Comparison of ENCODE assay signal across 22 mouse cellular contexts in genomic region chr2:51600202-51600487, GRCm38 (mm10). TPM values are rescaled to one million over a fixed set of nuclear protein-coding genes. Genes with fewer than 3 reads are reported as not detected.
A peak's percentile ranks its signal among the peaks of the same experiment; 100 is the strongest.
DNase-seq lines count a peak whose midpoint lies in the region; ATAC-seq lines count a peak whose summit lies in the region.
"Had no signal": no experiment of that assay in that cellular context is flagged by ENCODE, and none has a peak within 500 bp of the region (broad histone marks: within the 10 kb centered on the region; RNA-seq: fewer than 3 reads in every experiment).

No protein-coding gene starts in this region.

- no peak overlapping the region for H3K9ac ChIP-seq in embryonic facial prominence, embryonic 12.5 days
- no peak overlapping the region for H3K9ac ChIP-seq in neural tube, embryonic 11.5 days (ENCODE audit: low read length)
- H3K9ac ChIP-seq in midbrain, embryonic 12.5 days (replicated peaks) = 0 out of 2 replicates have a peak overlapping the region, but pooled peaks have one; percentile 11
- 0 out of 2 replicates have a peak overlapping the region, but pooled peaks have one; percentile 43 for H3K9ac ChIP-seq in neural tube, embryonic 15.5 days (replicated peaks)
- H3K9ac ChIP-seq: liver, postnatal 0 days had no signal

- intact Hi-C loops in gastrocnemius, postnatal 36 days (cut with DNase I) = no loop called here

- 0 out of 2 replicates have a peak overlapping the region, but pooled peaks have one; percentile 41 for H3K27ac ChIP-seq in embryonic facial prominence, embryonic 12.5 days
- no peak overlapping the region for H3K27ac ChIP-seq in embryonic facial prominence, embryonic 10.5 days (replicated peaks)
- peak overlapping the region; percentile 23; the same call in 1 of the 2 replicates for H3K27ac ChIP-seq in neural tube, embryonic 11.5 days (ENCODE audit: low read depth, low read length)
- H3K27ac ChIP-seq in midbrain, embryonic 12.5 days (replicated peaks) = peak overlapping the region; percentile 77
- peak overlapping the region; percentile 74 for H3K27ac ChIP-seq in neural tube, embryonic 15.5 days (replicated peaks)
- H3K27ac ChIP-seq: heart, embryonic 10.5 days had no signal

- no peaks in the 10 kb centered on the region for H3K9me3 ChIP-seq in embryonic facial prominence, embryonic 12.5 days
- no peaks in the 10 kb centered on the region for H3K9me3 ChIP-seq in embryonic facial prominence, embryonic 10.5 days
- H3K9me3 ChIP-seq in neural tube, embryonic 11.5 days (ENCODE audit: control insufficient read depth, low read length) = no peaks in the 10 kb centered on the region
- no peaks in the 10 kb centered on the region for H3K9me3 ChIP-seq in midbrain, embryonic 12.5 days
- H3K9me3 ChIP-seq in neural tube, embryonic 15.5 days (replicated peaks) = no peaks in the 10 kb centered on the region
- H3K9me3 ChIP-seq: heart, embryonic 10.5 days had no signal

- H3K27me3 ChIP-seq in embryonic facial prominence, embryonic 12.5 days = no peaks in the 10 kb centered on the region
- H3K27me3 ChIP-seq in embryonic facial prominence, embryonic 10.5 days (replicated peaks; ENCODE audit: low read depth, poor library complexity, severe bottlenecking) = no peaks in the 10 kb centered on the region
- no peaks in the 10 kb centered on the region for H3K27me3 ChIP-seq in neural tube, embryonic 11.5 days (ENCODE audit: control insufficient read depth, insufficient read depth, low read length)
- H3K27me3 ChIP-seq in midbrain, embryonic 12.5 days = no peaks in the 10 kb centered on the region
- H3K27me3 ChIP-seq in neural tube, embryonic 15.5 days (replicated peaks) = no peaks in the 10 kb centered on the region

- DNase-seq in embryonic facial prominence, embryonic 10.5 days (ENCODE audit: low spot score) = no peak
- DNase-seq in neural tube, embryonic 11.5 days (ENCODE audit: low spot score) = no peak
- no peak for DNase-seq in neural tube, embryonic 10.5 days (ENCODE audit: extremely low spot score, low spot score)
- DNase-seq in ovary, adult 18-20 months (ENCODE audit: low spot score) = no peak
- DNase-seq in gastrocnemius, postnatal 36 days = no peak
- DNase-seq: adrenal gland, adult 8-10 months; cerebellum, adult 8-10 months; embryo, embryonic 11 days; heart, postnatal 14 days; liver, postnatal 0 days; lung, postnatal 36 days; right cerebral cortex, postnatal 14 days; thymus, postnatal 4 days had no signal

- H3K4me3 ChIP-seq in embryonic facial prominence, embryonic 12.5 days = no peak overlapping the region
- H3K4me3 ChIP-seq in embryonic facial prominence, embryonic 10.5 days = no peak overlapping the region
- H3K4me3 ChIP-seq in neural tube, embryonic 11.5 days (ENCODE audit: low read depth, low read length) = no peak overlapping the region
- H3K4me3 ChIP-seq in midbrain, embryonic 12.5 days = no peak overlapping the region
- peak overlapping the region; percentile 24 for H3K4me3 ChIP-seq in neural tube, embryonic 15.5 days (replicated peaks)
- H3K4me3 ChIP-seq: erythroblast, embryonic 14.5 days; heart, embryonic 10.5 days had no signal

- no peaks in the 10 kb centered on the region; the same call in 1 of the 2 replicates for H3K4me1 ChIP-seq in embryonic facial prominence, embryonic 12.5 days
- H3K4me1 ChIP-seq in embryonic facial prominence, embryonic 10.5 days = peaks cover 5% of the 10 kb centered on the region; the same call in 1 of the 2 replicates
- H3K4me1 ChIP-seq in neural tube, embryonic 11.5 days (ENCODE audit: control insufficient read depth, insufficient read depth, low read length) = no peaks in the 10 kb centered on the region
- H3K4me1 ChIP-seq in midbrain, embryonic 12.5 days = peaks cover 6% of the 10 kb centered on the region
- peaks cover 15% of the 10 kb centered on the region for H3K4me1 ChIP-seq in neural tube, embryonic 15.5 days
- H3K4me1 ChIP-seq: heart, embryonic 10.5 days had no signal

- ATAC-seq in embryonic facial prominence, embryonic 12.5 days (ENCODE audit: insufficient number of reproducible peaks, insufficient read depth, low FRiP score, low TSS enrichment) = no peak
- ATAC-seq in neural tube, embryonic 11.5 days (ENCODE audit: insufficient read depth, low FRiP score, low TSS enrichment) = no peak
- ATAC-seq in midbrain, embryonic 12.5 days (ENCODE audit: low FRiP score, low read depth) = no peak
- ATAC-seq in neural tube, embryonic 15.5 days (ENCODE audit: low FRiP score) = peak; percentile 50; the same call in 1 of the 2 replicates
- ATAC-seq: intestine, postnatal 0 days; liver, postnatal 0 days had no signal

- 54% methylated on average over 3 of the region's 3 CpGs for WGBS in embryonic facial prominence, embryonic 12.5 days
- WGBS in embryonic facial prominence, embryonic 10.5 days = 72% methylated on average over 3 of the region's 3 CpGs
- WGBS in neural tube, embryonic 11.5 days = 50% methylated on average over 3 of the region's 3 CpGs
- WGBS in midbrain, embryonic 12.5 days = 45% methylated on average over 3 of the region's 3 CpGs
- 21% methylated on average over 3 of the region's 3 CpGs for WGBS in neural tube, embryonic 15.5 days

- no peak overlapping the region for H3K4me2 ChIP-seq in embryonic facial prominence, embryonic 12.5 days (replicated peaks)
- no peak overlapping the region for H3K4me2 ChIP-seq in neural tube, embryonic 11.5 days (ENCODE audit: low read depth)
- no peak overlapping the region for H3K4me2 ChIP-seq in midbrain, embryonic 12.5 days (replicated peaks)
- H3K4me2 ChIP-seq in neural tube, embryonic 15.5 days = peak overlapping the region; percentile 53

- no peaks in the 10 kb centered on the region for H3K36me3 ChIP-seq in embryonic facial prominence, embryonic 12.5 days
- H3K36me3 ChIP-seq in embryonic facial prominence, embryonic 10.5 days (replicated peaks) = no peaks in the 10 kb centered on the region
- H3K36me3 ChIP-seq in neural tube, embryonic 11.5 days (ENCODE audit: control insufficient read depth, insufficient read depth, low read length) = no peaks in the 10 kb centered on the region; the same call in 1 of the 2 replicates
- H3K36me3 ChIP-seq in midbrain, embryonic 12.5 days = no peaks in the 10 kb centered on the region
- H3K36me3 ChIP-seq in neural tube, embryonic 15.5 days = no peaks in the 10 kb centered on the region
- H3K36me3 ChIP-seq: heart, embryonic 10.5 days had no signal

RNA-seq across cellular contexts. Expression of gene Tas2r134, which starts 27.2 kb away (rescaled TPM):
- not detected in 2 replicates for polyA plus RNA-seq in embryonic facial prominence, embryonic 12.5 days (2016; fragmentation: Nextera tagmentation; extraction: Ambion mirVana)
- polyA plus RNA-seq in embryonic facial prominence, embryonic 10.5 days (2016; fragmentation: Nextera tagmentation; extraction: Ambion mirVana) = not detected in 2 replicates
- polyA plus RNA-seq in neural tube, embryonic 11.5 days (2014; fragmentation: Nextera tagmentation; extraction: Ambion mirVana) = not detected in 2 replicates
- not detected in 2 replicates for polyA plus RNA-seq in midbrain, embryonic 12.5 days (2016; fragmentation: Nextera tagmentation; extraction: Ambion mirVana)
- not detected in 2 replicates for polyA plus RNA-seq in neural tube, embryonic 15.5 days (2015; fragmentation: Nextera tagmentation; extraction: Ambion mirVana)
- total RNA-seq in gastrocnemius, postnatal 36 days (2021) = not detected
- total RNA-seq: adrenal gland, adult 8-10 months; gastrocnemius, adult 18-20 months; heart, postnatal 14 days; layer of hippocampus, adult 18-20 months had no signal
- polyA plus RNA-seq: erythroblast, embryonic 14.5 days; heart, embryonic 10.5 days; intestine, postnatal 0 days; limb, embryonic 14.5 days; liver, postnatal 0 days had no signal

Comparison
In these comparisons a context has a peak if more than half of its experiments do, and no peak if none do; other contexts are left out.
1. H3K9ac ChIP-seq: peak in midbrain, embryonic 12.5 days (single experiment) and neural tube, embryonic 15.5 days (single experiment); none in embryonic facial prominence, embryonic 12.5 days (single experiment) and neural tube, embryonic 11.5 days (single experiment).